Mouse (Mus musculus) cerebellum, adult 2 months (tissue): Measurements from ENCODE around the gene BC051142. TPM values are rescaled to one million over a fixed set of nuclear protein-coding genes. Genes with fewer than 3 reads are reported as not detected.

ENCODE experiments used
- DNase-seq, 2 experiments: peaks; one replicate each; pipeline ENCODE4 v3.0.0; 2021
- H3K27ac ChIP-seq: fragments of 200-500 bp; 2 replicates; pipeline ENCODE4 v1.5.1; 2012; ENCODE audit warnings: low read length, control low read depth, inconsistent platforms; ENCODE audit not compliant: insufficient read depth
- H3K27me3 ChIP-seq: fragments of 200-500 bp; 2 replicates; pipeline ENCODE4 v1.6.1; 2012; ENCODE audit warnings: inconsistent platforms, mild to moderate bottlenecking, low read length, moderate library complexity; ENCODE audit not compliant: control insufficient read depth, insufficient read depth
- H3K4me1 ChIP-seq: fragments of 200-500 bp; 2 replicates; pipeline ENCODE4 v1.6.1; 2011; ENCODE audit warnings: low read length; ENCODE audit not compliant: control insufficient read depth, insufficient read depth
- H3K4me3 ChIP-seq: fragments of 200-500 bp; replicated peaks from 2 replicates; pipeline ENCODE3; 2011; ENCODE audit warnings: mild to moderate bottlenecking, low read depth, low read length, control low read depth; ENCODE audit not compliant: insufficient read depth
- CTCF ChIP-seq: fragments of 200-500 bp; IDR thresholded peaks from 2 replicates; pipeline ENCODE4 v1.5.1; 2011; ENCODE audit warnings: low read depth, mild to moderate bottlenecking, control low read depth, low read length, moderate library complexity, borderline replicate concordance; ENCODE audit not compliant: insufficient read depth
- POLR2A ChIP-seq: fragments of 200-500 bp; IDR thresholded peaks from 2 replicates; pipeline ENCODE4 v1.6.1; 2011; ENCODE audit warnings: low read length, control low read depth, borderline replicate concordance; ENCODE audit not compliant: insufficient read depth
- WGBS: fragments of 180-500 bp; shearing (Covaris S2); methylation state at CpG from one replicate; pipeline ENCODE4 v1.1.7; 2018; 5-methylcytosine and 5-hydroxymethylcytosine counted together
- polyA plus RNA-seq: library from polyadenylated mRNA; depleted of rRNA; stranded (reverse); fragments of >200 nt; gene quantifications from 2 replicates; pipeline ENCODE4 v1.2.3, GENCODE M21; 2012

The BC051142 gene
- polyA plus RNA-seq, 1 experiment, result 6.5 TPM

DNA sequence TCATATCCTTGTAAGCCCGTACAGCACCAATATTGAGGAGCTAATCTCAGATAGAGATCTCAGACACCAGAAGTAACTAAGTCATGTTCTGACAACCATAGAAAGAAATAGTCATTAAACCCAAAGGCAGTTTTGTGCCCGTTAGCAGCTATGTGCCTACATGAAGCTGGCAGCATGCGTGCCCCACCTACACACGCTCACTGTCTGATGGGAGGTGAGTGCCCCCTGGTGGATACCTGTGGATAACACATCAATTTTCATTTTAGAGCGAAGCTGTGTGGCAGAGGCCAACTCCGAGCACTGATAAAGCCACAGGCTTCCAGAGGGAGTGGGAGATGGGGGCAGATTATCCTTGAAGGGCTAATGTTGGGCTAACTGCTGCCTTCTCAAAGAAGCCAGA lies 12.5 kb downstream of the BC051142 start:
- 17% methylated on average over 6 of the region's 6 CpGs for WGBS
- no peaks in the 10 kb centered on the region for H3K27me3 ChIP-seq
- H3K4me1 ChIP-seq, result no peaks in the 10 kb centered on the region
- no peak overlapping the region for H3K27ac ChIP-seq
- TF ChIP-seq CTCF (peak; percentile 97), POLR2A (no peak)
- DNase-seq, result peak; percentile 58 to 63
- H3K4me3 ChIP-seq, result no peak overlapping the region

DNA sequence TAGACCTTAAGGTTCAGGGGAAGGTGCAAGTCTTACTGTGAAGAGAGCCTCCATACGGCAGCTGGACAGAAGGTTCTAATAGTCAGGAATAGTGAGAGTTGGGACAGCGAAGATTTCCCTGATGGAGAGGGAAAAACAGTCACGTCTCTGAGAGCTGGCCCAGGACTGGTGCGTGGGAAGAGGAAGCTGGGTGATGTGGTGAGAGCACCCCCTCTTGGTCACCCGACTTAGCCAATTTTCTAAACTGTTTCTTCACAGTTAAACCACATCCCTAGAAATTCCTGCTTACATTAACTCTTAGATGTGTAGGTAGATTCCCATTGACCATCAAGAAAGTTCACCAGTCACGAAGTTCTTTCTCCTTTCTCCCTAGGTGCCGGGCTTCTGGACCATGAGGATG lies 21.4 kb downstream of the BC051142 start:
- Histone ChIP-seq H3K4me3 (no peak overlapping the region), H3K27ac (no peak overlapping the region), H3K27me3 (no peaks in the 10 kb centered on the region), H3K4me1 (no peaks in the 10 kb centered on the region)
- TF ChIP-seq POLR2A (no peak), CTCF (no peak)
- DNase-seq, result no peak
- WGBS, result 73% methylated on average over 7 of the region's 7 CpGs

DNA sequence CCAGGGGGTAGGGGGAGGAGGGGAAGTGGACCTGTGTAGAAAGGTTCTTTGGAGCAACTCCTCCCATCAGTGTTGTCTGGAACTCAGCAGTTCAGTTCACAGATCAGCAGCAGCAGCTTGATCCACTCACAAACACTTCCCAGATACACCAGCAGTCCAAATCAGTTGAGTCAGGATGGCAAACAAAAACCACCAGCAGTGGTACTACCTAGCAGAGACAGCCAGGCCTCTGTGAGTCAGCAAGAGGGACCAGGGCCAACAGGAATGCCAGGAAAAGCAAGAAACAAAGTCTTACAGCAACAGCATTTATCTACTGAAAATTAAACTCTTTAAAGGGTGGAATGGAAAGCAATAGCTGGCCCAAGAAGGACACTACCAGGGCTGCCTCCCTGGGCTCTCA lies 29.0 kb downstream of the BC051142 start:
- TF ChIP-seq CTCF, result no peak
- TF ChIP-seq POLR2A, result no peak
- Histone ChIP-seq H3K4me1 (no peaks in the 10 kb centered on the region), H3K27me3 (no peaks in the 10 kb centered on the region), H3K4me3 (no peak overlapping the region), H3K27ac (no peak overlapping the region)
- no peak for DNase-seq

DNA sequence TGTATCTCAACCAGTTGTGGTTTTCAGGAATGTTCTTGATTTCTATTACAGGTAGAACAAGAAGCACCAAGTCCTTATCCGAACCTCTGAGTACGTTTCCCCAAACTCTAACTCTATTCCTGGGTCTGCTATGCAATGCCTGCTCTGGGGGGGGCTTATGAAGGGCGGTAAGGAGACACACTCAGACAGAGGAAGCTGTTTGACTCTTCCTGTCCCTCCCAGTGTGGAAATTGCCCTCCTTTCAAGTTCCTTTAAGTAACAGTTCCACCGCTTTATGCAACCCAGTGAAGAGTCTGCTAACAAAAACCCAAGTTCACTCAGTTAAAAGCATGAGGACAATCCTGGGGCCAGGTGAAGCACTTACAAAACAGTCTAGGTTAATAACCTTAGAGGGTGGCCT lies 38.5 kb downstream of the BC051142 start:
- 63% methylated on average over 4 of the region's 4 CpGs for WGBS

DNA sequence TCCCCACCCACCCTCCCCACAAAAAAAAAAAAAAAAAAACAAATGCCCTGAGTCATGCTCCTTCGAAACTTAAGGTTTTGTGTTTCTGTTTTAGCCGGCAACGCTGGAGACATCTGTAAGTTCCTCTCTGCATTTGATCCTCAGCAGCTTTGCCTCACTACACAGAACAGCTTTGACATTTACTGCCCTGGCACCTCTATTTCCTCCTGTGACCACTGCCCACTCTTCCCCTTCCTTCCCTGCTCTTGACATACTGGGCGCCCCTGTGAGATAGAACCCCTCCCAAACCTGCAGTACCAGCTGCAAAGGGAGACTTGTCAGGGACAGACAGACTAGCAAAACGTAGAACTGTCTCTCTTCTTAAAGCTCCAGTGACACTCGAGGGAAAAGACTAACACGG lies 39.0 kb downstream of the BC051142 start:
- Histone ChIP-seq H3K27me3 (no peaks in the 10 kb centered on the region; the same call in 1 of the 2 replicates), H3K27ac (no peak overlapping the region), H3K4me3 (no peak overlapping the region), H3K4me1 (no peaks in the 10 kb centered on the region)
- WGBS, result 65% methylated on average over 7 of the region's 7 CpGs
- no peak for DNase-seq
- TF ChIP-seq POLR2A (no peak), CTCF (no peak)

More for the DNA sequence above, 38.5 kb downstream of the BC051142 start:
- Histone ChIP-seq H3K4me3 (no peak overlapping the region), H3K27me3 (no peaks in the 10 kb centered on the region; the same call in 1 of the 2 replicates), H3K27ac (no peak overlapping the region), H3K4me1 (no peaks in the 10 kb centered on the region)
- no peak for TF ChIP-seq POLR2A
- TF ChIP-seq CTCF, result no peak
- no peak for DNase-seq

DNA sequence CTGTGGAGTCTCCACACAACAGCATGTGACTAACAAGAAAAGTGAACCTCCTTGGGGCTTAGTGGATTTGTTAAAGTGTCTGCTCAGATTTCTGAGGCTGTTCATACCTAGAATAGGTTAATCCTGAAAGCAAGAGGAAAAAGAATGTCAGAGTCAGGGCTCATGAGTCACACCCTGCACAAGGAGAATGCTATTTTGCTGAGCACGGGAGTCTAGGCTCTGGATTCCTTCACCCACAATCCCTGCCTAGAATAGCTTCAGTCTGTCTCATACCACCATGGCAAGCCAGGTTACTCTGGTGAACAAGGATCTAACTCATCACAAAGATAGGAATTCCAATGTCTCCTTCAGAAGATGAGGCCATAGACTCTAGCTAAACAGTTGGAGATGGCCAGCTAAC lies 40.0 kb downstream of the BC051142 start:
- no peak for TF ChIP-seq CTCF
- no peak for TF ChIP-seq POLR2A
- Histone ChIP-seq H3K27ac (no peak overlapping the region), H3K4me3 (no peak overlapping the region), H3K27me3 (no peaks in the 10 kb centered on the region; the same call in 1 of the 2 replicates), H3K4me1 (no peaks in the 10 kb centered on the region)
- no peak for DNase-seq
- 68% methylated on average over 1 of the region's 1 CpGs for WGBS

DNA sequence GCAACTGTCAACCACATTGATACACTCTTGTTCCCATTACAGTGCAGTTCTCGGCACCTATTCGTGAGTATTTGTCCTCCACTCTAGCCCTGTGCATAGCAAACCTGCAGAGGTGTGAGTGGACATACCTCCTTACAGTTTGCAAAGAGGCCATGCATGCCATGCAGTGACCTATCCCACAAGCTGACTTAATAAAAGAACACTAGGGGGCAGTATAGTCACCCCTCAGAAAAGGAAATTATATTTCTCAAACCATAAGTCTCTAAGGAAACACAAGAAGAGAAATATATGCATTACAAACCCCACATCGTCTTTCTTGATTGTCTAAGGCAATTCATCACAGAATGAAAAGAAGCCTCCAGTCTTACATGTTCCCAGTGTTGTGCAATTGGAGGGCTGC lies 41.2 kb downstream of the BC051142 start:
- Histone ChIP-seq H3K27ac (no peak overlapping the region), H3K27me3 (no peaks in the 10 kb centered on the region), H3K4me3 (no peak overlapping the region), H3K4me1 (no peaks in the 10 kb centered on the region)
- TF ChIP-seq CTCF (peak; percentile 24; the same call in 1 of the 2 replicates), POLR2A (no peak)
- peak in 1 of 2 experiments; percentile 2 for DNase-seq
- WGBS, result 35% methylated on average over 3 of the region's 3 CpGs

DNA sequence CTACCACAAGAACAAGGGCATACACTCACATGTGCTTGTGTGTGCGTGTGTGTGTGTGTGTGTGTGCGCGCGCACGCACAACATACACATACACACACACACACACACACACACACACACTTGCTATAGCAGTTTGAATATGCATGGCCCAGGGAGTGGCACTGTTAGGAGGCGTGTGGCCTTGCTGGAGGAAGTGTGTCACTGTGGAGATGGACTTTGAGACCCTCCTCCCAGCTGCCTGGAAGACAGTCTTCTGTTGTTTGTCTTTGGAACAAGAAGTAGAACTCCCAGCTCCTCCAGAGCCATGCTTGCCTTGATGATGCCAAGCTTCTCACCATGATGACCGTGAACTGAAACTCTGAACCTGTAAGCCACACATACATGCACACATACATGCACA lies 43.4 kb downstream of the BC051142 start:
- no peaks in the 10 kb centered on the region for H3K27me3 ChIP-seq
- 88% methylated on average over 7 of the region's 7 CpGs for WGBS
- no peak for TF ChIP-seq CTCF
- TF ChIP-seq POLR2A, result no peak
- DNase-seq, result no peak
- no peak overlapping the region for H3K27ac ChIP-seq
- H3K4me1 ChIP-seq, result no peaks in the 10 kb centered on the region
- no peak overlapping the region for H3K4me3 ChIP-seq

DNA sequence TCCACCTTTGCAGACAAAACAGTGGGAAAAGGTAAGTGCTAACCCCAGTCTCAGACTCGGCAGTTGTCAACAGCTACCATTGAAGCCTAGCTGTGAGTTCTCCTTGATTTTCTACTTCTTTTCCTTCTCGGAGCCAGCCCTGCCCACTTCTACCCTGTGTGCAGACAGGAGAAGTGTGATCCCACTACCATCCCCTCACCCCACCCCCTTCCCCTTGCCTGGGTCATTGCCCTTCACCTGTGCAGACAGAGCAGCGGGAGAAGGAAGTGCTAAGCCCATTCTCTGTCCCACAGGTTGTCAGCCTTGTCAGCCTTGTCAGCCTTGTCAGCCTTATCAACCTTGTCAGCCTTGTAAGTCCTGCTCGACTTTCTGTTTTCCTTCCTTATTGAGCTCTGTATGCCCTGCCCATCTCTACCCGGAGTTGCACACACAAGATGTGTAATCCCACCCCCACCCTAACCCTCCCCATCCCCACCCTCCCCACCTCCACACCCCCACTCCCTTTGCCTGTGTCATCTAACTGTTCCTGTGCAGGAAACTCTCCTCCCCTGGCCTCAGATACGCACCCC lies 49.9 kb downstream of the BC051142 start:
- TF ChIP-seq CTCF, result no peak
- TF ChIP-seq POLR2A, result no peak
- no peak overlapping the region for H3K4me3 ChIP-seq
- H3K4me1 ChIP-seq, result no peaks in the 10 kb centered on the region
- H3K27me3 ChIP-seq, result no peaks in the 10 kb centered on the region
- no peak for DNase-seq
- H3K27ac ChIP-seq, result no peak overlapping the region
- 70% methylated on average over 6 of the region's 6 CpGs for WGBS
